Mouse (Mus musculus) retina, embryonic 14.5 days (tissue): ENCODE data around the gene Emc8.

Experiments
- DNase-seq: peaks from one replicate; pipeline ENCODE4 v3.0.0-alpha.2; 2015; ENCODE audit warnings: low spot score

The Emc8 gene

DNA sequence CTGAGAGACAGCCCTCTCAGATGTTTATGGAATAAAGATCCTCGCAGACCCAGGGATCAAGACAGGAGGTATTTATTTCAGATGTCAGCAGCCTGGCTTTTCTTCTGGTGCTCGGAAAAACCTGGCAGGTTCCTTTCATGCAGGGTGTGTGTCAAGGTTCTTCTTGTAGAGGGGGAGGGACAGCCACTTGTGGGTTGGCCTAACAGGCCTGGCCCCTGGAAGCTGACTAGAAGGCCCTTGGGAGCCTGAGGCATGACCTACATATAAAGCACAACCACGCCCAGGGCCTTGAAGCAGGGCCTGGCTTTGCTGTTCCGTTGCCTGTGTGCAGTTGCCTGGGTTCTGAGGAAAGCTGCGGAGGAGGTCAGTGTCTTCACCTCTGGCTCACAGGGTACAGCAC, 16.7 kb upstream of the Emc8 start:
- DNase-seq, result no peak

GRCm38 (mm10) chr8:120684082-120684481, 15.7 kb upstream of the Emc8 start:
- no peak for DNase-seq

- DNase-seq, result peak; percentile 79
Observed at GRCm38 (mm10) chr8:120683602-120684001, 15.2 kb upstream of the Emc8 start.

- no peak for DNase-seq
Observed at GRCm38 (mm10) chr8:120681113-120681512, 12.7 kb upstream of the Emc8 start.

DNA sequence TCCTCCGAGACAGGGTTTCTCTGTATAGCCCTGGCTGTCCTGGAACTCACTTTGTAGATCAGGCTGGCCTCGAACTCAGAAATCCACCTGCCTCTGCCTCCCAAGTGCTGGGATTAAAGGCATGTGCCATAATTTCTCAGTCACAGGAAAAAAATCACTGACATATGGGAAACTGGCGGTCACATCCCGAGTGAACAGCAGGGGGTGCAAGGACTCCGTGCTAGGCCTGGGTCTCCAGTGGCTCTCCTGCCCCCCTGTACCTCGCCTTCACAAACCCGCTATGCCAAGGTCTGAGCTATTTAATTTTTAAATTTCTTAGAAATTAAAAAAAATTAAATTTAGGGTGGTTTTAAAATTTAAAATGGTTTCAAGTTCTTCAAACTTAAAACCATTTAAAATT, 12.0 kb upstream of the Emc8 start:
- peak; percentile 68 for DNase-seq

GRCm38 (mm10) chr8:120679629-120680387, 11.4 kb upstream of the Emc8 start:
- no peak for DNase-seq

GRCm38 (mm10) chr8:120678447-120678846, 10.1 kb upstream of the Emc8 start:
- peak; percentile 92 for DNase-seq

DNA sequence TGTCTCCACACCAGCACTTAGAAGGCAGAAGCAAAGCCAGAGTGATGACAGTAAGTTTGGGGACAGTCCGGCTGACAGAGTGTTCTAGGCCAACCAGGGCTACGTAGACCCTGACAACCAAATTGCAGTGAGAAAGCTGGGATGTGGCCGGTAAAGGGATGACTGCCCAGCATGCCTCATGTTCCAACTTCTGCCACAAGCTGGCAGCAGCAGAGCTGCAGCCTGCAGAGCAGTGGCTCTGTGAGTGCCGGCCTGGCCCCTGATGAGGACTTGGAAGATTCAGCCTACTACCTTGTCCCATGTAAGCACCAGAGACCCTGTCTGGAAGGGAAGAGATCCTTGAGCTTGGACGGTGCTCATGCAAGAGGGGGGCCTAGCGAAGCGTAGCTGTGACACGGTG, 7.3 kb upstream of the Emc8 start:
- no peak for DNase-seq

- no peak for DNase-seq
Observed at GRCm38 (mm10) chr8:120673298-120673697, 4.9 kb upstream of the Emc8 start.

DNA sequence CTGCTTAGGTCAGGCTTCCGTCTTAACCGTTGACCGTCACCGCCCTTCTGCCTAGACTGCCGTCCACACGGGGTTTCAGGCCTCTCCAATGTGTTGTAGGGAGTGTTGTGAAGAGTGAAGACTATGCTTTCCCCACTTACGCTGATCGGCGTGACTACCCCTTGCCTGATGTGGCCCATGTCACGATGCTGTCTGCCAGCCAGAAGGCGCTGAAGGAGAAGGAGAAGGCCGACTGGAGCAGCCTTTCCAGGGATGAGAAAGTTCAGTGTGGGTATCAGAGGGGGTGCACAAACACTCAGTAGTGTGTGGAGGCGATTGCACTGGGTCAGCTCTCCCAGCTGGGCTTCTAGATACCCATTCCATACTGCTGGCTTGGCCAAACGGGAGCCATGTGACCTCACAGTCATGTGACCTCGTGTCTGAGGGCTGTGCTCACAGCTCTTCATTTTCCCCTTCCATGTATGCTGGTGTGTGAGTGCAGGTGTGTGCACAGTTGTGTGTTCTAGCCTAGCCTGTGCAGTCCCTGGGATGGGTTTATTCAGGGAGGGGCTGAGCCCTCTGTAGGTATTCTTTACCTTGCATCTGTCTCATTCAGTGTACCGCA, 4.4 kb upstream of the Emc8 start:
- DNase-seq, result no peak

DNA sequence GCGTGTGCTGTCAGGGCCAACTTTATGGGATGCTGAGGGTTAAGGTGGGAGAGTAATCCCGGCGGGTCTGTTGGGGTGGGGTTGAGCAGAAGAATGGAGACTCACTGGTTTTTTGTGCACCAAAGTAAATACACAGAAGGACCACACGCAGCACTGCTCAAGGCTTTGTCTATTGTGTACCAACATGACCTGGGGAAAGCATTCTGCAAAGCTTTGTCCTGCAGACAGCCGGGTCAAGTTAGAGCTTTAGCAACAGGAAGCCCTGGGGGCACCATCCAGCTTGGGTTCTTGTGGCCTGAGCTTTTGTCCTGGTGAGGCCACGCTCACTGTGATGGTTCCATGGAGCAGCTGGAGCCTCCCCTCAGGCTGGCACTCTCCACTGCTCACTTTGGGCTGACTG, 3.4 kb upstream of the Emc8 start:
- no peak for DNase-seq

DNA sequence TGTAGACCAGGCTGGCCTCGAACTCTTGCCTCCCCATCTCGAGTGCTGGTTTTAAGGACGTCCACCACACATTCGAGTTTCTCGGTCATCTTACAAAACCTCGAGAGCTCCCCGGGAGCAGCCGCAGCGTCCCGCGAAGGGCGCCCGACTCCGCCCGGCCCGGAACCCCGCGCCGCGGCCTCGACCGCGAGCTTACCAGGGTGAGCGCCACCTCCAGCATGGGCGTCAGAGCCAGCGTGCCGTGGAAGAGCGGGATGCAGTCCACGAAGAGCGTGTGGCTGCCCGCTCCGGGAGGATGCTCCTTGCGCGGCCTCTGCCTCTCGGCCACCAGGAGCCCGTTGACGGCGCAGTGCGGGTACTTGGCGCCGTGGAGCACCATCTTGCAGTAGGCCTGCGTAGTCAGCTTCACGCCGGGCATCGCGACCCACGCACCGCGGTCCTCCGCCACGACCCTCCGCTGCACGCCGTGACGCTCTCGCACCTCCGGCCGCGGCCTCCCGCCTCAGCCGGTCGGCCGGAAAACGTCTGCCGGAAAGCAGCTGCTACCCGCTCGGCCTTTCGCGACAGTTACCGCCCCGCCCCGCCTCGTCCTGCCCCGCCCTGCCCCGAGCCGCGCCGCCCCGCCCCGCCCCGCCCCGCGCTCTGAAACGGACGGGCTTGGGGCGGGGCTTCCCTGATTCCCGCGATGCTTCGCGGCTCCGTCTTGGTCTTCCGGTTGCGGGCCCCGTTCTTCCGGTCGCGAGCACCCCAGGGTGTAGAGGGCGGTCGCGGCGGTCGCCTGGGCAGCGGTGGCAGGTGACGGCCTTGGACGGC, 606 bp downstream of the Emc8 start, which contains the start of the genes Gm27021 and Cox4i1:
Gm27021 (minus strand) TSS at position 519 of the 813 bp plus-strand sequence.
Cox4i1 (plus strand) TSS at position 662 of the 813 bp plus-strand sequence.
- DNase-seq, result peak; percentile 95

GRCm38 (mm10) chr8:120666807-120667470, 1.4 kb downstream of the Emc8 start:
- no peak for DNase-seq

DNA sequence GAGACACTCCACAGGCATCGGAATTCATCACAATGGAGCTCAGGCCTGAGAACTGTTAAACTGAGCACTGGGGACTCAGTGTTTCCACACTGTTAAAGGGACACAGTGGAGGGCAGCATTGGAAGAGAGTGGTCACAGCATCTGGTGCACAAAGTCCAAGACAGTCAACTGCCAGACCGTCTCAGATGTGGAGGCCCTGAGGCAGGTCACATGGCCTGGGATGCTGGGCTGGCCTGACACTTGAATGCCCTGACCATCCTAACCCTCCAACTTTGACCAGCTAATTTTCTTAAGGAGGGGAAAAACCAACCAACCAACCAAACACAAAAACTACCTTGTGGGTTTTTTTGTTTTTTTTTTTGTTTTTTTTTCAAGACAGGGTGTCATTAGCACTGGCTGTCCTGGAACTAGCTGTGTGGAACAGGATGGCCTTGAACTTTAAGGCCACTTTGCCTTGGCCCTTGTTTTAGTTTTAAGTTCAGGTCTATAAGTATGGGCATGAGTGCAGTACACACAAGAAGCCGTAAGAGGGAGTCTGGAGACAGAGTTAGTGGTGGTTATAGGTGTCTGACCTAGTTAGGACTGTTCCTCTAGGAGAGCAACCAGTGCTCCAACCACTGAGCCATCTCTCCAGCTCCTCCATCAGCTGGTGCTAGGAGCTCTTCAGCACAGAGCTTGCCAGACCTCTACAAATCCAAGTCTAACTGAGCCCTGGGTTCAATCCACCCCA, 2.5 kb downstream of the Emc8 start:
- DNase-seq, result peak; percentile 28

GRCm38 (mm10) chr8:120664566-120664965, 3.8 kb downstream of the Emc8 start:
- no peak for DNase-seq

- DNase-seq, result no peak
Observed at GRCm38 (mm10) chr8:120657415-120657814, 11.0 kb downstream of the Emc8 start.

DNA sequence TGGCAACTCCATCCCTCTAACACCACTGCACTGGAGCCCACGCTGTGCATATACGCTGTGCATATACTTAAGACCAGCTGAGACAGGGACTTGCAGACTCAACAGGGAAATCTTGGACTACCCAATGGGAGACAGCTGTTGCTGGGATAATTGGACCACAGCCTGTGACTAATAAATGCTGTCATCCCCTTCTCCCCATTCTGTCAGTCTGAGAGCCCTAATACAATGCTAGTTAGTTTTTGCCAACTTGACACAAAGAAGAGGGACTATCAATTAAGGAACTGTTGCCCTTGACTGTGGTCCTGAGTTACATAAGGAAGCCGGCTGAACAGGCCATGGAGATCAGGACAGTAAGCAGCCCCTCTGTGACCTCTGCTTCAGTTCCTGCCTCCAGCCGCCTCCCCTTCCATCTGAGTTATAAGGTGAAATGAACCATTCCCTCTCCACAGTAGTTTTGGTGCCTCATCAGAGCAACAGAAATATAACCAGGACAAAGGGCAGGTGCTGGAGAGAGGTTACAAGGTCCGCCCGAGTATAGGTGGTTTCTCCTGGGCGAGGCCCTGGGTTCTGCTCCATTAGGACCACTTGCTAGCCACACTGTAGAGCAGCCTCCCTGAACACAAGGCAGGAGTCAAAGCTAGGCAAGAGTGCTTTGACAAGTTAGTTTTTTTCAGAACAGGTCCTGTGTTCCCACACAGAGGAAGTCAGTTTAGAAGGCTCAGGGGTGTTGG, 11.9 kb downstream of the Emc8 start:
- peak; percentile 61 for DNase-seq

- DNase-seq, result no peak
Observed at GRCm38 (mm10) chr8:120647532-120647931, 20.8 kb downstream of the Emc8 start, which contains the start of gene 1190005I06Rik. Gene 1190005I06Rik (minus strand): TSS chr8:120647632.

DNA sequence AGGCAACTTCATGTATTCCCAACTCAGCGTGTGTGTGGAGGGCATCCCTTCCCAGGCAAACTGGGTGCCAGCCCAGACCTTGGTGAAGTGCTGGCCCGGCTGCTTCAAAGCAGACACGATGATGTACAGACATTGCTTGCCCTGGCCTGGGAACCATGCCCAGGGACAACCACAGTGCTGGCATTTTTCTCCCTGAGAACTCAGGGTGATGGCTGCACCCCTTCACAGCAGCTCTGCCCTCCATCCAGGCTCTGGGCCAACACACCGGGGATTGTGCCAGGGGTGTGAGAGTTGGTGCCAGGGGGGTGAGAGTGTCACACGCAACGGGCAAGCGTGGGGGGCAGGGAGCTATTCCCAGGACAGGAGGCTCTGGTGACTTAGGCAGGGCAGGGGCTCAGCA, 23.7 kb downstream of the Emc8 start:
- no peak for DNase-seq

DNA sequence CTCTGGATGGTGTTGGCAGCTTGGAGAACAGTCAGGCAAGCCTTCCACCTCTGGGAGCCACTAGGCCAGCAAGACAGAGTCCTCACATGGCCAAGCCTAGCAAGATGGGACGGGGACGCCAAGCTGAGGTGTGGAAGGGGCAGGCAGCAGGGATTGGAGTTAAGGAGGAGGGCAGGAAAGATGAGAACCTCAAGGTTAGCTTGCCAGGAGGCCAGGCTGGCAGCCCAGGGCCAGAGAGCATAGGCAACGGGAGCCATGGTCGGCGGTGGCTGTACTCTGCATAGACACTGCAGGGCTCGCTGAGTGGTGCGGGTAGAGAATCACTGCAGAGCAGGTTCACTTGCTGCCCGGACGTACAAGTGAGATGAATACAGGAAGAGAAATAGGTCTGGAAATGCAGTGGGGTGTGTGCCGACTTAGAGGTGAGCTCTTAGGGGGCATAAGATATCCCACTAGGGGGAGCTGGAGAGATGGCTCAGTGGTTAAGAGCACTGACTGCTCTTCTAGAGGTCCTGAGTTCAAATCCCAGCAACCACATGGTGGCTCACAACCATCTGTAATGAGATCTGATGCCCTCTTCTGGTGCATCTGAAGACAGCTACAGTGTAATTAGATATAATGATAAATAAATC, 26.2 kb downstream of the Emc8 start:
- DNase-seq, result no peak
